Mouse (Mus musculus) thymus, adult 2 months (tissue): ENCODE measurements at regions not wholly inside any gene's neighbourhood (a gene's known extent, or its start where the extent isn't known, plus 50 kb on each side); places are given as distances from the start of the nearest gene placed in this dataset.

ENCODE experiments used
- CTCF ChIP-seq: fragments of 200-500 bp; IDR thresholded peaks from 2 replicates; pipeline ENCODE4 v1.5.1; 2012; ENCODE audit warnings: mild to moderate bottlenecking, control low read depth, low read length, moderate library complexity, borderline replicate concordance; ENCODE audit not compliant: control insufficient read depth, poor library complexity, insufficient read depth; ENCODE audit errors: extremely low read depth
- POLR2A ChIP-seq: fragments of 200-500 bp; IDR thresholded peaks from 2 replicates; pipeline ENCODE4 v1.6.1; 2012; ENCODE audit warnings: mild to moderate bottlenecking, low read length, control low read depth, moderate library complexity; ENCODE audit not compliant: control insufficient read depth, poor library complexity, insufficient read depth; ENCODE audit errors: extremely low read depth

GRCm38 (mm10) chr5:100279474-100279873 lies 119.9 kb upstream of the Tmem150c start:
- TF ChIP-seq CTCF (no peak), POLR2A (no peak)
